Mouse (Mus musculus): Measurements from ENCODE around the gene Gm49416. TPM values are rescaled to one million over a fixed set of nuclear protein-coding genes. Genes with fewer than 3 reads are reported as not detected.
"Not testable (repeated sequence)": the region's sequence is repeated elsewhere in the genome, so short reads cannot be mapped to it uniquely, and the experiment has no call there.

Gene Gm49416
- polyA plus RNA-seq, 1 experiment, result not detected

DNA sequence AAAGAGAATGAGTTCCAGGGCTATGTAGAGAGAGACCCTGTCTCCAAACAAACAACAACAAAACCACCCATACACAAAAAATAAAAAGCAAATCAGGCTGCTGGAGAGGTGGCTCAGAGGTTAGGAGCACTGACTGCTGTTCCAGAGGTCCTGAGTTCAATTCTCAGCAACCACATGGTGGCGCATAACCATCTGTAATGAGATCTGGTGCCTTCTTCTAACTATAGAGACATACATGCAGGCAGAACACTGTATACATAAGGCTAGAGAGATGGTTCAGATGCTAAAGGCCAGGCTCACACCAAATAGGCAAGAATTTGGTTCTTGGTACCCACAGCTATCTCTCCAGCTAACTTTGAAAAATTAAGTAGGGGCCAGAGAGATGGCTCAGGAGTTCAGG lies 29.7 kb upstream of the Gm49416 start:
- Histone ChIP-seq H3K36me3 (ENCODE audit: control insufficient read depth, insufficient read depth, low read length) (no peaks in the 10 kb centered on the region), H3K27ac (ENCODE audit: insufficient read depth, low read depth, low read length) (no peak overlapping the region), H3K4me3 (ENCODE audit: insufficient read depth, low read depth, low read length) (no peak overlapping the region), H3K27me3 (replicated peaks; ENCODE audit: control insufficient read depth, insufficient read depth, low read length) (no peaks in the 10 kb centered on the region), H3K4me1 (ENCODE audit: control insufficient read depth, insufficient read depth, low read length) (no peaks in the 10 kb centered on the region)
- TF ChIP-seq POLR2A (IDR thresholded peaks at IDR 0.05; ENCODE audit: low read depth, low read length), result no peak
- TF ChIP-seq CTCF (conservative IDR thresholded peaks at IDR 0.05; ENCODE audit: insufficient read depth, insufficient read length, low read depth, low read length), result peak; percentile 35; the same call in 1 of the 2 replicates
- peak; percentile 47 for DNase-seq
- WGBS, result 27% methylated on average over 1 of the region's 1 CpGs

DNA sequence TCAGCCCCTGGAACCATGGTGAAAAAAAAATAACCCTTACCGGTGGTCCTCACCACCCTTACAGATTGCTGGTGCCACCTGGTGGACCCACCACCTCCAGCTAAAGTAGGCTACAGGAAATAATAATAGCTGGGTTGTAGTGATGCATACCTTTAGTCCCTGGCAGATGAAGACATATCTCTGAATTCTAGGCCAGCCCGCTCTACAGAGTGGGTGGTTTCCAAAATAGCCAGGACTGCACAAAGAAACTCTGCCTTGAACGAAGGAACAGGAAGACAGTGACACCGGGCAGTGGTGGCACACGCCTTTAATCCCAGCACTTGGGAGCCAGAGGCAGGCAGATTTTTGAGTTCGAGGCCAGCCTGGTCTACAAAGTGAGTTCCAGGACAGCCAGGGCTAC lies 24.5 kb upstream of the Gm49416 start:
- no peaks in the 10 kb centered on the region for H3K36me3 ChIP-seq (ENCODE audit: control insufficient read depth, insufficient read depth, low read length)
- no peak for DNase-seq
- no peak for TF ChIP-seq POLR2A (IDR thresholded peaks at IDR 0.05; ENCODE audit: low read depth, low read length)
- TF ChIP-seq CTCF (conservative IDR thresholded peaks at IDR 0.05; ENCODE audit: insufficient read depth, insufficient read length, low read depth, low read length), result no peak
- H3K4me3 ChIP-seq (ENCODE audit: insufficient read depth, low read depth, low read length), result no peak overlapping the region
- no peak overlapping the region for H3K27ac ChIP-seq (ENCODE audit: insufficient read depth, low read depth, low read length)
- H3K27me3 ChIP-seq (replicated peaks; ENCODE audit: control insufficient read depth, insufficient read depth, low read length), result no peaks in the 10 kb centered on the region
- 83% methylated on average over 6 of the region's 6 CpGs for WGBS
- H3K4me1 ChIP-seq (ENCODE audit: control insufficient read depth, insufficient read depth, low read length), result no peaks in the 10 kb centered on the region

DNA sequence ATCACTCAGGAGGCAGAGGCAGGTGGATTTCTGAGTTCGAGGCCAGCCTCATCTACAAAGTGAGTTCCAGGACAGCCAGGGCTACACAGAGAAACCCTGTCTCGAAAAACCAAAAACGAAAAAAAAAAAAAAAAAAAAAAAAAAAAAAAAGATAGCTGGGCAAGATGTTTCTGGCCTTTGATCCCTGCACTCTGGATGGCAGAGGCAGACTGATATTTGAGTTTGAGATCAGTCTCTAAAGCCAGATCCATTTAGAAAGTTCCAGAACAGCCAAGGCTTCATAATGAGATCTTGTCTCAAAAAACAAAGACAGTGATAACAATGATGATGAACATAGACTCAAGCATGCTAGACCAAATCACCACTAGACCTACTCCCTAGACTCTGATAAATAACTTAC lies 18.3 kb upstream of the Gm49416 start:
- not testable (repeated sequence) for H3K4me3 ChIP-seq (ENCODE audit: insufficient read depth, low read depth, low read length); H3K4me1 ChIP-seq (ENCODE audit: control insufficient read depth, insufficient read depth, low read length); DNase-seq; H3K27me3 ChIP-seq (replicated peaks; ENCODE audit: control insufficient read depth, insufficient read depth, low read length); H3K36me3 ChIP-seq (ENCODE audit: control insufficient read depth, insufficient read depth, low read length); H3K27ac ChIP-seq (ENCODE audit: insufficient read depth, low read depth, low read length)
- 67% methylated on average over 3 of the region's 3 CpGs for WGBS

DNA sequence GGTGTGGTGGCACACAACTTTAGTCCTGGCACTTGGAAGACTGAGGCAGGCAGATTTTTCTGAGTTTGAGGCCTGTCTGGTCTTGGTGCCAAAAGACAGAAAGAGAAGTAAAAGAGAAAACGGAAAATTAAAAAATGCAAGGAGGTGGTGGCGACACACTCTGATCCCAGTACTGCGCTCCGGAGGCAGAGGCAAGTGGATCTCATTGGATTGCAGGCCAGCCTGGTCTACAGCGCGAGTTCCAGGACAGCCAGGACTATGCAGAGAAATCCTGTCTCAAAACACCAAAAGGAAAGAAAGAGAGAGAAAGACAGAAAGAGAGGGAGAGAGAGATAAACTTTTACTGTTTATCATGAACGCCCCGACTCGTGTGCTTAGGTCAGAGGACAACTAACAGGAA lies 17.9 kb upstream of the Gm49416 start:
- Histone ChIP-seq H3K27ac (ENCODE audit: insufficient read depth, low read depth, low read length) (peak overlapping the region; percentile 63), H3K27me3 (replicated peaks; ENCODE audit: control insufficient read depth, insufficient read depth, low read length) (no peaks in the 10 kb centered on the region), H3K36me3 (ENCODE audit: control insufficient read depth, insufficient read depth, low read length) (peaks cover 2% of the 10 kb centered on the region; the same call in 1 of the 2 replicates), H3K4me3 (ENCODE audit: insufficient read depth, low read depth, low read length) (peak overlapping the region; percentile 59), H3K4me1 (ENCODE audit: control insufficient read depth, insufficient read depth, low read length) (peaks cover 4% of the 10 kb centered on the region; the same call in 1 of the 2 replicates)
- no peak for DNase-seq
- no peak for TF ChIP-seq POLR2A (IDR thresholded peaks at IDR 0.05; ENCODE audit: low read depth, low read length)
- no peak for TF ChIP-seq CTCF (conservative IDR thresholded peaks at IDR 0.05; ENCODE audit: insufficient read depth, insufficient read length, low read depth, low read length)
- WGBS, result 34% methylated on average over 9 of the region's 9 CpGs

- peak within 1 kb of the TSS; percentile 95 for H3K4me3 ChIP-seq (ENCODE audit: insufficient read depth, low read depth, low read length)
- TF ChIP-seq CTCF (conservative IDR thresholded peaks at IDR 0.05; ENCODE audit: insufficient read depth, insufficient read length, low read depth, low read length) (no peak), POLR2A (IDR thresholded peaks at IDR 0.05; ENCODE audit: low read depth, low read length) (peak; percentile 11)
- DNase-seq, result peak; percentile 99
- peak within 1 kb of the TSS; percentile 85 for H3K27ac ChIP-seq (ENCODE audit: insufficient read depth, low read depth, low read length)
- WGBS, result under 1% methylated on average over 59 of the region's 59 CpGs
- no peaks in the 10 kb centered on the region for H3K27me3 ChIP-seq (replicated peaks; ENCODE audit: control insufficient read depth, insufficient read depth, low read length)
- H3K36me3 ChIP-seq (ENCODE audit: control insufficient read depth, insufficient read depth, low read length), result peaks cover 2% of the 10 kb centered on the region; the same call in 1 of the 2 replicates
- H3K4me1 ChIP-seq (ENCODE audit: control insufficient read depth, insufficient read depth, low read length), result peaks cover 4% of the 10 kb centered on the region; the same call in 1 of the 2 replicates
These were observed 17.2 kb upstream of the Gm49416 start, which contains the start of gene Ubxn1 for GRCm38 (mm10) chr19:8871267-8872186. Gene Ubxn1 (plus strand): TSS chr19:8871496.

DNA sequence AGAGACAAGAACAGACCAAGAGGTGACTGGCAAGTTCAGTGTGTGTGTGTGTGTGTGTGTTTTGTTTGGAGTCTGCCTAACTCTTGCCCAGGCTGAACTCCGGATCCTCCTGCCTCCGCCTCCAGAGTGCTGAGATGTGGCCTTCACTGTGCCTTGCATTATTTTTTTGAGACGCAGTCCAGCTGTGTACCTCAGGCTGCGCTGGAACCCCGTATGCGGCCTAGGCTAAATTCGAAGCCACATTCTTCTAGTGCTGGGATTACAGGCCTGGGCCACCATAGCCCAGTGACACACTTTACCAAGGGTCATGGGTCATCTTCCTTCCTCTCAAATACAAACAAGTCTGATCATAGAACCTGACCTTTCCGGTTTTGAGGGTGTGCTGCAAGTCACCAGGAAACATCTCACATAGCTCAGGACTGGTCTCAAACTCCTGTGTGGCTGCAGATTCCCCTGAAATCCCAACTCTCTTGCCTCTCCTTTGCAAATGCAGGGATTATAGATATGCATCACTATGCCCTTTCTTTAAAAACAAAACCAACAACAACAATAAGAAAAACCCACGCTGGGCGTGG lies 16.4 kb upstream of the Gm49416 start:
- WGBS, result 46% methylated on average over 10 of the region's 10 CpGs
- DNase-seq, result peak; percentile 23
- H3K4me3 ChIP-seq (ENCODE audit: insufficient read depth, low read depth, low read length), result peak overlapping the region; percentile 95
- peak overlapping the region; percentile 85; the same call in 1 of the 2 replicates for H3K27ac ChIP-seq (ENCODE audit: insufficient read depth, low read depth, low read length)
- peaks cover 2% of the 10 kb centered on the region; the same call in 1 of the 2 replicates for H3K36me3 ChIP-seq (ENCODE audit: control insufficient read depth, insufficient read depth, low read length)
- no peaks in the 10 kb centered on the region for H3K27me3 ChIP-seq (replicated peaks; ENCODE audit: control insufficient read depth, insufficient read depth, low read length)
- TF ChIP-seq CTCF (conservative IDR thresholded peaks at IDR 0.05; ENCODE audit: insufficient read depth, insufficient read length, low read depth, low read length), result no peak
- TF ChIP-seq POLR2A (IDR thresholded peaks at IDR 0.05; ENCODE audit: low read depth, low read length), result no peak
- H3K4me1 ChIP-seq (ENCODE audit: control insufficient read depth, insufficient read depth, low read length), result peaks cover 4% of the 10 kb centered on the region; the same call in 1 of the 2 replicates

GRCm38 (mm10) chr19:8875031-8875430 lies 13.7 kb upstream of the Gm49416 start:
- no peaks in the 10 kb centered on the region for H3K27me3 ChIP-seq (replicated peaks; ENCODE audit: control insufficient read depth, insufficient read depth, low read length)
- H3K4me3 ChIP-seq (ENCODE audit: insufficient read depth, low read depth, low read length), result no peak overlapping the region
- 92% methylated on average over 7 of the region's 7 CpGs for WGBS
- H3K36me3 ChIP-seq (ENCODE audit: control insufficient read depth, insufficient read depth, low read length), result peaks cover 2% of the 10 kb centered on the region; the same call in 1 of the 2 replicates
- TF ChIP-seq CTCF (conservative IDR thresholded peaks at IDR 0.05; ENCODE audit: insufficient read depth, insufficient read length, low read depth, low read length) (no peak), POLR2A (IDR thresholded peaks at IDR 0.05; ENCODE audit: low read depth, low read length) (no peak)
- no peak overlapping the region for H3K27ac ChIP-seq (ENCODE audit: insufficient read depth, low read depth, low read length)
- no peak for DNase-seq
- H3K4me1 ChIP-seq (ENCODE audit: control insufficient read depth, insufficient read depth, low read length), result peaks cover 4% of the 10 kb centered on the region

All from kidney, adult 2 months (tissue).